Mouse (Mus musculus) layer of hippocampus, postnatal 36 days (tissue): ENCODE measurements around the gene Lrig3. TPM values are rescaled to one million over a fixed set of nuclear protein-coding genes. Genes with fewer than 3 reads are reported as not detected.

ENCODE experiments used
- DNase-seq, 2 experiments: peaks; one replicate each; pipeline ENCODE4 v3.0.0; 2022
- total RNA-seq, 2 experiments: library from RNA; stranded (reverse); gene quantifications; 2 replicates each; pipeline ENCODE4 v1.2.3; 2021

Lrig3 gene
- 1 to 10 TPM; 4.0 to 5.0 TPM for total RNA-seq

DNA sequence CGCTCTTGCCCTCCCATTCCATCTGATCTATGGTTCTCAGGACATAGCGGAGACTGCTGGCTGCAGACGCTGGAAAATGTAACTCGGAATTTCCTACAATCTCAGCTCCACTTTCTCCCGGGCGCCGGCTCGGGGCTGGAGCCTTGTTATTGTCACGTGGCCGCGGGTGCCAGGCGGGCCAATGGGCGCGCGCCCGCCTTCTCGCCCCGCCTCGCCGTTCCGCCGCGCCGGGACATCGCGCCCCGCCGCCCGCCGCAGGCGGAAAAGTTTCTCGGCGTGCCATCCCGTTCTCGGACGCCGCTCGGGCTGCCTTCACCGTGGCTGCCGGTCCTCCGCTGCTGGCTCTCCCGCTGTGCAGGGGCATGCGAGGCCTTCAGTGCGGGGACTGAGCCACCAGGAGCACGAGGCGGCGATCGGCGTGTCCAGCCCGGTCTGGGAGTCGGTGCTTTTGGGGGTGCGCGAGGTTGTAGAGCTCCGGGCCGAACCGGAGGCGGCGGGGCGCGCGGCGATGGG lies at the start of gene Lrig3:
Gene Lrig3, plus strand, starts transcription at position 201 of the 513 bp plus-strand sequence.
- DNase-seq = peak; percentile 76 to 79

DNA sequence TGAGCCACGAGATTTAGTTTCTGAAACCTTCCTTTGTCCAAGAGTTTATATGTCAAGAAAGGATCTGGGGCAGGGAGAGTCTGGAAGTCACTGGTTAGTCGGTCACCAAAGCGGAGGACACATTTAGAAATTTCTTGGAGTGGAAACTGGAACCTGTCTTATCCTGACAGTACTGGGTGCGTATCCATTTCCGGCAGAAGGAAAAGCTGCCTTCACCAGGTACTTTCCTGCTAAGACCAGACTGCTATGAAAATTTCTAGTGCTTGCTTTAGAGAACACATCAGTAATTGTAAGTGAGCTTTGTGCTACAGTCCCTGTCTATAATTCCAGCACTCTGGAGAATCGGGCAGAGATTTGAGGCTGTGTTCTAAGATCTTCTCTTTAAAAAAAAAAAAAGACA lies 49.2 kb upstream of the Lrig3 start:
- no peak for DNase-seq

DNA sequence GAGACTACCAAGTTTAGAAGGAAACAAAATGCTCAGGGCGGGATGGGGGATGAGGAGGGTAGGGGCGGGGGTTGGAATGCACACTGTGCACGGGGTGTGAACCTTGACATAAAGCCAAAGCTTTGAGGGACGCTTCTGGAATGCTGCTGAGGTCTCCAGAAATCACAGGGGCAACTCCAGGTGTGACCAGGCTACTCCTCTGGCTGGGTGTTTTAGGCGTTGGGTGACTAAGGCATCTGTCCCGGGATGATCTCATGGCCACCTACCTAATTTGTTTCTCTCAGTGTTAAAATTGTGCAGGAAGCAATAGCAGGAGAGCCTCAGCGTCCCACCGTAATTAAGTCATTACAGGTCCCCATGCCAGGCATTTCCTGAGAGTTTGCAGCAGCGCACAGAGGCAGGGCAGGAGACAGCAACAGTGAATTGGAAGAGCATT lies 48.5 kb upstream of the Lrig3 start:
- no peak for DNase-seq

DNA sequence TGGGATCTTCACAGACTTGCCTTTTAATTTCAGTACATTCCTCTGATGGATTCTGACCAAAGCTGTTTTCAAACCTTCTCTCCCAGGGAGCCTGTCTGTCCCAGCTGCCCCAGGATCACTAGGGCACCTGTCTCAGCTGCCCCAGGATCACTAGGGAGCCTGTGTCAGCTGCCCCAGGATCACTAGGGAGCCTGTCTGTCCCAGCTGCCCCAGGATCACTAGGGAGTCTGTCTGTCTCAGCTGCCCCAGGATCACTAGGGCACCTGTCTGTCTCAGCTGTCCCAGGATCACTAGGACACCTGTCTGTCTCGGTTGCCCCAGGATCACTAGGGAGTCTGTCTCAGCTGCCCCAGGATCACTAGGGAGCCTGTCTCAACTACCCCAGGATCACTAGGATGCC lies 47.0 kb upstream of the Lrig3 start:
- no peak for DNase-seq

DNA sequence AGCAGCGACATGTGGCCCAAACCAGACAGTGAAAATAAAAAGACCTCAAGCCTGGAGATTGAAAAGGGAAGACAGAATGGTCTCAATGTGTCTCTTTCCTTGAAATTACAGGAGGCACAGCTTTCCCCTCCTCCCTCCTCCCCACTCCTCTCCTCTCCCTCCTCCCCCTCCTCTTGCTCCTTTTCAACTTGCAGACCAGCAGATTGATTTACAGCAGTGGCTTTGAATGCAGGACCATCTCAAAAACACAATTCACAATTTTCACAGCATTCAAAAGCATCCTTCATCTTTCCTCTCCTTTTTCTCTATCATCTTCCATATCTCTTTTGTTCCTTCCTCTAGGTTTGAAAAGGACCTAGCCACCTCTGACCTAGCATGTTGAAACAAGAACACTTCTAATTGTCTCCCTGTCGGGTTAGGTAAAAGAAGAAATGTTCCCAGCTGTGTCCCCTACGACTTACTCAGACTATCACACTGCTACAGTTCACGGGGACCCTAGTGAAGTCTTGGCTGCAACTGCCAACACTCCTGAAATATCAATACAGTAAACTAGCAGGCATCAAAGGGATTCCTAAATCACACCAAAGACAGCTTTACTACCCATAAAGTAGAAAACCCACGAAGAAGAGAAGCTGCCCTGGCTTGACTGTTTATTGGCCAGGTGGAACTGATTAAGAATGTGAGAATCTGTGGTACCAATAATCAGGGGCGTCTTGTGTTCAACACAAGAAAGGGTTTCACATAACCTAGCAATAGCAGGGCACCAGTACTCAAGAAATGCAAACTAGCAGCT lies 44.1 kb upstream of the Lrig3 start:
- DNase-seq = no peak

DNA sequence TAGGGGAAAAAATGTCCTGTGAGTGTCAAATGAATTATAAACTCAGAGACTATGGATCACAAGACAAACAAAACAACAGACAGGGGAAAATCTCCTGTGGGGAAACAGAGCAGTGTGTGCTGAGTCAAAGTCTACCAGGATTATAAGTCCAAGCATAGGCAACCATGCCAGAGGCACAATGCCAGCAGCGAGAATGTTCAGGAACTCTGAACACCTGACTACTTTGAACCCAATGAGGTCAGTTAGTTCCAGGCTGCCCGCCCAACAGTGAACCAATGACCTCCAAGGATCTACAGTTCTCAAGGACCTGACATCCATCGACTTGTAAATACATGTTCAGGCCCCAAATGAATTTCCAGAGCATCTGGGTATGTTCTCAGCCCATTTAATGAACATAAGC lies 36.0 kb upstream of the Lrig3 start:
- DNase-seq = no peak

DNA sequence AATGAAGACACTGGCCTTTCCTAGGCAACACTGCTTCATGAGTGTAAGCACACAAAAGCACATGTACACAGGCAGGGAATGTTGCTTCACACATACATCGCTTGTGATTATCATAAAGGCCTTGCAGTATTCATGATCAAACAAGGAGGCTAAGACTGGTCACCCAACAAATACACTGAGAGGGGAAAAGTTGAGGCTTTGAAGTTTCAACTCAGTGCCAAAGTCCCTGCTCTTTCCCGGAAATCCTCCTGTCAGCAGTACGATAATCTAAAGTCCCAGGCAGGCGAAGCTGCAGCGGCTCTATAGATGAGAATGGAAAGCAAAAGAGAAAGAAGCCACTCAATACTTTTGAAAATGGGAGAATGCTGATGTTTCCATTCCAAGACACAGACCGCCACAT lies 32.6 kb upstream of the Lrig3 start:
- DNase-seq = no peak

DNA sequence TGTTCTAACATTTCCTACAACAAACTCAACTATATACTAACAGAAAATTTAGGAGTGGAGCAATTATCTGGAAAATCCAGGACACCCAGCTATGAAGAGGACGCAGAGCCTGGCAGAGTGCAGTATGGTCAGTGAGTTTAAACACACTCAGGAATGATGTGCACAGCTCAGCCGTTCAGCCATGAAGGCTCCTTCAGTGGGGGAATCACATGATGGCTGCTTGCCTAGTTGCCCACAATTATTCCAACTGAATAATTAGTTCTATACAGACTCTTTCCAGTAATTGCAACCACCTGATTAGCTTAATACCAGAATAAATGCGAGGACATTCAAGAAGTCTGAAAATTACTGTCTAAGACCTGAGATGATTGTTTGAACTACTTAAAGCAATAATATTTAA lies 31.9 kb upstream of the Lrig3 start:
- no peak for DNase-seq

DNA sequence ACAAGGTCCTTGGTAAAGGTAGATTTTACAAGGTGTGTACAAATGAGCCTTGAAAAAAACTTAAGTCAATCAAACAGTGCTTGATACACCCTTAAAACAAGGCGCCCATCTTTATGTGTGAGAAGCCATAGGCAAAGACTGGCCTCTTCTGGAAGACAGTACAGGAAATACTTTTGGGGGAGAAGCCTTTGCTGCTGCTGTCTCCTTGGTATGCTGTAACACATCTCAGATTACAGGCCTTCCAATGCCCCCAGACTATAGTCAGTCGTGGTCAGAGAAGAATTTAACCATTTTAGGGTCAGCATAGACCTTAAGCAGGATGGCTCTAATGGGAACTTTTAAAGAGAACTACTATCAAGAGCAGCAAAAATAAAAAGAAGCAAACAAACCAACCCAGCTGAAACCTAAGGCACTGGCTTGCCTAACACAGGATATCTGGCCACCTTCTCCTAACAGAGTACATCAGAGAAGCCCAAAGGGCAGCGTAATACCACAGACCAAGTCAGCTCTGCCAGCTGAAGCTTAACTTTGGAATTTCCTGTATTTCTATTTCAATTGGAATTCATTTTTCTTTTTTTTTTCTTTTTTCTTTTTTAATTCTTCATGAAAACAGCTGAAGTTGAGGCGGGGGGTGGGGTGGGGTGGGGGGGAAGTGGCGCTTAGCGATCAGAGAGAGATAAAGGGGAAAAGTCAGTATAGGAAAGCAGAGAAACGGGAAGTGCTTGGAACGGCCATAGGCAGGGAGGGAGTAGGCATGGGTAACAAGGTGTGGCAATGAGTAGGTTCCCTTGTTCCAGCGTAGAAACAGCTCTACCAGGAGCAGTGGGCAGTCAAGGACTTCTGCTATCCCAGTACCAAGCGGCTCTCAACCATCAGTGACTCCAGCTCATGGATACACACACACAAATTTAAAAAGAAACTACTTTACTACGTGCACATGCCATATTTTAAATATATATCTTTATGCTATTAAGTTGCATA lies 28.2 kb upstream of the Lrig3 start:
- DNase-seq = no peak

DNA sequence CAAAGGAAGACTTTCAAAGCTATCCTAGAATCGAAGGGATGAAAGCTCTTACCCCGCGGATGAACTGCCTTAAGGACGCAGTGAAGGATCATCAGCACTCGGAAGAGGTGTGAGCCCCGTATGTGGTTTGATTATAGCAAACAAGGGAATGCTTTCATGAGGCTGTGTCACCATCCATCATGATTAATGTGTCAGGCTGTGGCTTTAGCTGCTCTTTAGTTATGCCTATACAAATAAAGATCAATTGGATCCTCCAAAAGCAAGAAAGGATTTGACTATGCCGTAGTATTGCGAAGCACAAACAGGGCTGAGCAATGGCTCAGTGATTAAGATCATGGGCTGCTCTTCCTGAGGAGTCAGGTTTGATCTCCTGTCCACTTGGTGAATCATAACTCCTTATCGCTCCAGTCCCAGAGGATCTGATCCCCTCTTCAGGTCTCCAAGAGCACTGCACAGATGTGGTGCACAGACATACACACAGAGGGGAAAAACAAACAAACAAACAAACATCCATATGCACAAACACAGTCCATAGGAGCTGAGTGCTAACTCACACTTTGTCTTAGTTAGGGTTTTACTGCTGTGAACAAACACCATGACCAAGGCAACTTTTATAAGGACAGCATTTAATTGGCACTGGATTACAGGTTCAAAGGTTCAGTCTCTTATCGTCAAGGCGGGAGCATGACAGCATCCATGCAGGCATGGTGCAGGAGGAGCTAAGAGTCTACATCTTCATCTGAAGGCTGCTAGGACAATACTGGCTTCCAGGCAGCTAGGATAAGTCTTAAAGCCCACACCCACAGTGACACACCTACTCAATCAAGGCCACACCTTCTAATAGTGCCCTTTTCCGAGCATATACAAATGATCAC lies 27.2 kb upstream of the Lrig3 start:
- no peak for DNase-seq

DNA sequence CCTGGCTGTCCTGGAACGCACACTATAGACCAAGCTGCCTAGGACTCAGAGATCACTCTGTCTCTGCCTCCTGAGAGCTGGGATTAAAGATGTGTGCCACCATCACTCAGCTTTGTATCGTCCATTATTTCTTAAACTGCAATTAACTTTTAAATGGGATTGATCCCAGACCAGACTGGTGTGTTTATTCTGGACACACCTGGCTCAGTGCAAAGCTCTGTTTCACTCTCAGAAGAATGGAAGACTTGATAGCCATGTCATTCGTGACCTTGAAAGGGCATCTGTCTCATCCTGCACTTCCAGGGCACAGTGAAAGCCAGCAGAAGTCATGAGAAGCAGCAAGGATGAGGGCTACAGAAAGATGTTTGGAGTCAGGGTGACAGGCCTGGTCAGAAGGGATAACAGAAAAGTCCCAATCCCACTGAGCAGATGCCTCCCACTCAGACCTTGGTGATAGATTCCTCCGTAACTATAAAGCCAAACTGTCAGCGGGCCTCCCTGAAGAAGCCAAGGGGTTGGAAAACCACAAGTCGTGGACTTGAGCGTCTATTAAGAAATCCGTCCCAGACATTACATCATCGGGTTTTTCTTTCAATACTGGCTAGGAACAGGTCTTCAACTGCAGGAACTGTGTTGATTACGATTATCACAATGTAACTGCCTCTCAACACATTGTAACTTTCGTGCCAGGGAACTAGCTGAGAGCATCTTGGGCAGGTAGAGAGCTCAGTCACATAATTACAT lies 25.5 kb upstream of the Lrig3 start:
- DNase-seq = no peak

DNA sequence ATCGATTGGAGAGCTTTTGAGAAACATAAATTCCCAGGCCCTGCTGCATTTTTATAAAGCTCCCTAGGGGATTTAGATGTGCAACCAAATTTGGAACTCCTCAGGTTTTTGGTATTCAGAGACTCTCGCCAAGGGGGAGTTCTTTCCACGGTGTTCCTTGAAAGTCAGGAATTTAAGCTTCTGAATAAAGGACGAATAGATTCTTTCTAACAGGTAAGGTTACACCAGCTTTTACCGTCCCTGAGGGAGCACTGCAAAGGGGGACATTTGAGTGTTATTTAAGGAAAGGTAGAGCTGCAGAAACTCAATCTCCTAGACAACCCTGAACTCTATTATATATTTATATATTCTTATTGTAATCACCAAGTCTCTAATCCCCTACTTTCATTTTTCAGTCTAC lies 22.9 kb upstream of the Lrig3 start:
- DNase-seq = no peak

DNA sequence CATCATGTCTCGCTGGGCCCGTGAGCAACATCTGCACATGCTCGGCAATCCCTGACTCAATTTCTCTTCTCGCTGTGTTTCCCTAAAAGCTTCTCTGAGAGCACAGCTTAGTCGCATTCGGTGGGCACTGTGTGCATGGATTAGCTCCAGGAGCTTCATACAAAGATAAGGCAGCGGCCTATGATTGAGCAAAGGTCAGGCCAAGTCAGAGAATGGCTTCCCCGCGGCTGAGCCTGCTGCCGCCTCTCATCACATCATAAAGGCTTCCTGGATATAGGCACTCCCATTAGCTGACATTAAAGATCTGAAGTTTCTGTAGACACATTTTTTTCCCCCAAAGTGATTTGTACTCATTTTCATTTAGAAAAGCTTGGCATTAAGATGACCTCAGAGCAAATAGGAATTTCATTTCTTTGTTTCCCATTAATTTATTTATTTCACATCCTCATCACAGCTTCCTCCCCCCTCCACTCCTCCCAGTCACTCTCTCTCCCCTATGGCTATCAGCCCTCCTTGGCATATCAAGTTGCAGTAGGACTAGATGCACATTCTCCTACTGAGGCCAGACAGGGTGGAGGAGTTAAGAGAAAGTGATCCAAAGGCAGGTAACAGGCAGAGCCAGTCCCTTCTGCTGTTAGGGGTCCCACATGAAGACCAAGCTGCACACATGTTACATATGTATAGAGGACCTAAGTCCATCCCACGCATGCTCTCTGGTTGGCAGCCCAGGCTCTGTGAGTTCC lies 21.0 kb upstream of the Lrig3 start:
- no peak for DNase-seq

DNA sequence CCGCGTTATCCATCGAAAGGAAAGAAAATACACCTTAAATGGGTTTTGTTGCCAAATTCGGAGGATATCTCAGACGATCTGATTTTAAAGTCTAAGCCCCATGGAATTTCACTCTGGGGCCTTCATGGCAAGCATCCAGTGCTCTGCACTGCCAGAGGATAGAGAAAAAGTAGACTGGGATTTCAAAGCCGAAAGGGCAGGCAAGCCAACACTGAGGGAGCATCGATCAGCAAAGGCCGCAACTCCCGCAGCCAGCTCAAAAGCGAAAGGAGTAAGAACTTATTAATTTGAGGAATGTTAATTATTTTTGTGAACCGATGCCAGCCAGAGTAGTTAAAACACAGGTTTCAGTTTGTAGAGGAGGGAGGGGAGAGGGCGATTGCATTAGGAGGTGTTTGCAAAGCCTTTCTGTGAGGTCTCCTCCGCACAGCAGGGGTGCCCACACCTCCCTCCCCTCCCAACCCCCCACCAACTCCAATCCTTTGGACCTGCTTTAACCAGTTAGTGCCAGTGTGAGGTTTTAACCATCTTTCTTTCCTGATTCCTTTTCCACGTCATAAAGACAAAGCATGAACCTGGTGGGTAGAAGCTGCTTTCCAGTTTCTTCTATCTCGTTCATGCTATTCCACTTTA lies 17.0 kb upstream of the Lrig3 start:
- DNase-seq = no peak

DNA sequence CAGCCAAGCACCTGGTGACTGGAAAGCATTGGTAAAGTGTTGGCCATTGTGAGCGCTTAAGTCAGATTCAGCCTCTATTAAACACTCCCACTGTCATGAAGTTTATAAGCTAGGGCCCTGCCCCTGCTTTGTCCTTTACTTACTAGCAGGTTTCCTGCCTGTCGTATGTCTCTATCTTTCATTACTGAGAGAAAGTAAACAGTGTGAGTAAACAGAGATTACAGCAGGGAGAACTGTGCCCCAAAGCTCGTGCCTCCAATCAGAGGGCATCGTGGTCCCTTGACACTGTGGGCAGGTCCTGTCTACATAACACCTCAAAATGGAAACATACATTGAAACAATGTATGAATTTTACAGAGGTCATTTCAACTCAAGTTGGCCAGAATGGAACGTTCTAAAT lies 14.3 kb upstream of the Lrig3 start:
- no peak for DNase-seq

DNA sequence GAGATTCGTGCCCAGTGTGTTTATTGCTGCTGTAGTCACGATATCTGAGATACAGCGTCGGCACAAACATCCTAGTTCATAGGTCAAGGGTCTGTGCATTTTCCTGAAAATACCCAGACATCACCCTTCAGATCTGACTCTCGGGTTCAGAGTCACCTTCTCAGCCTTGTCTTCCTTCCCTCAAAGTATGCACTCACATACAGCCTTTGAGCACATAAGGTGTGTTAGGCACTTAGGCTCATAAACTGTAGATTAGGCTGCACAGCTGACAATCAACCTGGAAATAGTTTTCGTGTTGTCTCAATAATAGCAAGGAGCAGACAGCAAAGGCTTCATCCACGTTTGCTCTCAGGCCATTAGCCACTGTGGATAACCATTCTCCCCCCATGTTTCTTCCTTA lies 11.6 kb upstream of the Lrig3 start:
- no peak for DNase-seq

DNA sequence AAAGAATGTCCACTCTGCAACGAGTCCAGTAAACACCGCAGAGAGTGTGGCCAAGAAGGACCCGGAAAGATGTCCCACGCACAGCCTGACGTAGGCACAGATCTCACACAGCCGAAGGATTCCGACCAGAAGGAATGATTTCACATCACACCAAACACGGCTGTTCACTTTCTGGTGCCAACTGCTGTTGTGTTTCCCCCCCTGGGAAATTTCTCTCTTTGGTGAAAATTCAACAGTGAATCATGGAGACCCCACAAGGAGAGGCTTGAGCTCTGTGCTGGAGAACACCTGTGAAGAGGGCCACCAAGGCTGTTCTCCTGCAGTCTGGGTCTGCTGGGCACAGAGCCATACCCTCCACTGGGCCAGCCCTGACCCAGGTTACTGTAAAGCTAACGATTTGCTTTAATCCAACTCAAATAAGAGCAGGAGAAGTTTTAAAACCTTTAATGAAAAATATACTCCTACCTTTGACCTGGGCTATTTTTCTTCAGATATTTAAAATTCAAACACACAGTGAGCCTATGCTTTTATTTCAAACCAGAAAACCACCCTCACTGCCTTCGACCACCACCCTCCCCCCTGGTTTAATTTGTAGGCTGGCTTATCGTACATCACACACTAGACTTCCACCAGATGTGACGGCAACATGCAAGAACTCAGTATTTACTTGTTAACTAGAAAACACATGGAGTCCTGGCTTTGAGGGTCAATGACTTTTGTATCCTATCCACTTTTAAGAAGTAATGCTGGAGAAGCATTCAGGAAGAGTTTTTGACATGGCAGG lies 11.0 kb upstream of the Lrig3 start:
- DNase-seq = peak; percentile 30 to 33

DNA sequence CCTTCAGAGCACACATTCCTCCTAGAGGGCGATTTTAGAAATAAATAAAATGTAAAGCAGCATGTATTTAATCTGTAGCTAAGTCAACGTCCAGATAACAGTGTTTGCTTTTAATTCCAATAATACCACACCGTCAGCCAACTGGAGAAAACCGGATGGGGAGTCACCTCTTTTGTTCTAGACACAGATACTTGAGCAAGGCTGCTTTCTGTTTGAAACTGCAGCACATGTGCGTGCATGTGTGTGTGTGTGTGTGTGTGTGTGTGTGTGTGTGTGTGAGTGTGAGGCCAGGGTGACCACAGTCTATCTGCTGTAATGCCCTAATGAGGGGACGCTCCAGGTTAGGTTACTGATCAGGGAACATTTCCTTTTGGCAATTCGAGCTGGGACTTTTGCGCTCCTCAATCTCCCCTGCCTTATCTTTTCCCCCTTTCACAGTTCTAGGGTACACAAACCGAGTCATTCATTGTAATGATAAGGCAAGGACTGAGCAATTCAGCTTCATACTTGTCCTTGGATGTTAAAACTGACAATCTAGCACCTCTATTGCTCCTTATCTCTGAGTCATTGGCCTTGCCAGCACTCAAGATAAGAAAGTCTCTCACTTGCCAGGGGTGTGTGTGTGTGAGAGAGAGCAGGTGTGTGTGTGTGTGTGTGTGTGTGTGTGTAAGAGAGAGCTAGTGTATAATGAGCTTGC lies 4.4 kb upstream of the Lrig3 start:
- DNase-seq = no peak

DNA sequence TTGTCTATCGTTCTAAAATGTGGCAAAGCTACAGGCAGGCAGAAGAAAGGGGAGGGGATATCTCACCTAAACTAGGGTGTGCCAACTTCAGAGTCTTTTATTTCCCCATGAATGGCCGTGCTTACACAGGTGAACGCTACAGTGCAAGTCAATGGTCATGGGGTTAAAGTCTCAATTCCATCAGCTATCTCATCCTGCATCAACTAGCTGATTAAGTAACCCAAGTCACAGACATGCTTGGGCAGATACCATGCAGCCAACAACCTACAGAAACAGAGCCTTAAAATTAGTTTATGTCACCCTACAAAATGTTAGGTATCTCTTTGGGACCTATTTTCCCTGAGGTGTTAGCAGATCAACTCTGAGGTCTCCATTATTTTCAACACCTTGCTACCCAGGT lies 1.3 kb upstream of the Lrig3 start:
- no peak for DNase-seq
